In the genomic region with DNA sequence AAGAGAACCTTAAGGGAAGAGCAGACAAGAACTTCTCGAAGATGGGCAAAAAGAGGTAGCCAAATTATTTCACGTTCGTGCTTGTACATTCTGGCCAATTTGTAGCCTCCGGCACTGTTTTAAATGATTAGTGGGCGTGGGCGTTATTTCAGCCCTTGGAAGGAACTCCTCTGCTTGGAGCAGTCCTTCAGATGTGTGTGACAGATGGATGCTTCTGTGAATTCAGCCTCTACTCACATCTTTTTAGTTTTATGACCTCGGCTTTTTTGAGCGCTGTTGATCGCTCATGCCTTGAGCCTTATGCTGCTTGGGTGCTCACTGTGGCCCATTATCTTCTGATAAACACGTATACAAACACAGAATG, we compare ENCODE assay signal across 7 mouse cellular contexts. TPM values are rescaled to one million over a fixed set of nuclear protein-coding genes. Genes with fewer than 3 reads are reported as not detected.
A peak's percentile ranks its signal among the peaks of the same experiment; 100 is the strongest.
DNase-seq lines count a peak whose midpoint lies in the region; ATAC-seq lines count a peak whose summit lies in the region.

No protein-coding gene starts in this region.

- no peak for ATAC-seq in lung, embryonic 16.5 days (ENCODE audit: low read depth)
- ATAC-seq in forebrain, embryonic 11.5 days (replicated peaks; ENCODE audit: low FRiP score): peak; percentile 45
- no peak for ATAC-seq in limb, embryonic 15.5 days (ENCODE audit: insufficient number of reproducible peaks, low FRiP score, low TSS enrichment, low read depth)
- no peak for ATAC-seq in stomach, embryonic 15.5 days (ENCODE audit: insufficient read depth, low FRiP score, low read depth)

- H3K4me2 ChIP-seq in lung, embryonic 16.5 days (ENCODE audit: low read depth, low read length): peak overlapping the region; percentile 99
- peak overlapping the region; percentile 96 for H3K4me2 ChIP-seq in forebrain, embryonic 11.5 days (ENCODE audit: low read depth, low read length, severe bottlenecking)
- H3K4me2 ChIP-seq in limb, embryonic 15.5 days: peak overlapping the region; percentile 95
- peak overlapping the region; percentile 99 for H3K4me2 ChIP-seq in stomach, embryonic 15.5 days

- H3K4me1 ChIP-seq in lung, embryonic 16.5 days (replicated peaks; ENCODE audit: control insufficient read depth, insufficient read depth, low read length): peaks cover 6% of the 10 kb centered on the region
- 0 out of 2 replicates have a peak, but pooled peaks cover 3% of the 10 kb centered on the region for H3K4me1 ChIP-seq in forebrain, embryonic 11.5 days (replicated peaks; ENCODE audit: control insufficient read depth, insufficient read depth, low read length)
- H3K4me1 ChIP-seq in limb, embryonic 15.5 days: peaks cover 7% of the 10 kb centered on the region; the same call in 1 of the 2 replicates
- H3K4me1 ChIP-seq in stomach, embryonic 15.5 days: 0 out of 2 replicates have a peak, but pooled peaks cover 3% of the 10 kb centered on the region

- H3K36me3 ChIP-seq in lung, embryonic 16.5 days (ENCODE audit: control insufficient read depth, insufficient read depth, low read length): no peaks in the 10 kb centered on the region
- H3K36me3 ChIP-seq in forebrain, embryonic 11.5 days (ENCODE audit: control insufficient read depth, insufficient read depth, low read length): no peaks in the 10 kb centered on the region
- no peaks in the 10 kb centered on the region for H3K36me3 ChIP-seq in limb, embryonic 15.5 days
- H3K36me3 ChIP-seq in stomach, embryonic 15.5 days: no peaks in the 10 kb centered on the region

- peak overlapping the region; percentile 64 for H3K9ac ChIP-seq in lung, embryonic 16.5 days (ENCODE audit: low read length)
- H3K9ac ChIP-seq in forebrain, embryonic 11.5 days (ENCODE audit: low read length): peak overlapping the region; percentile 66
- H3K9ac ChIP-seq in limb, embryonic 15.5 days: peak overlapping the region; percentile 41; the same call in 1 of the 2 replicates
- H3K9ac ChIP-seq in stomach, embryonic 15.5 days: no peak overlapping the region

- no peak overlapping the region for H3K27ac ChIP-seq in lung, embryonic 16.5 days (ENCODE audit: low read length)
- no peak overlapping the region for H3K27ac ChIP-seq in forebrain, embryonic 11.5 days (ENCODE audit: low read depth, low read length)
- no peak overlapping the region for H3K27ac ChIP-seq in limb, embryonic 15.5 days
- H3K27ac ChIP-seq in stomach, embryonic 15.5 days: no peak overlapping the region

- WGBS in lung, embryonic 16.5 days: 25% methylated on average over 10 of the region's 10 CpGs
- WGBS in forebrain, embryonic 11.5 days: 27% methylated on average over 10 of the region's 10 CpGs
- 19% methylated on average over 10 of the region's 10 CpGs for WGBS in limb, embryonic 15.5 days
- 24% methylated on average over 10 of the region's 10 CpGs for WGBS in stomach, embryonic 15.5 days

- H3K27me3 ChIP-seq in lung, embryonic 16.5 days (ENCODE audit: control insufficient read depth, insufficient read depth, low read depth, low read length): no peaks in the 10 kb centered on the region
- no peaks in the 10 kb centered on the region for H3K27me3 ChIP-seq in forebrain, embryonic 11.5 days (ENCODE audit: control insufficient read depth, insufficient read depth, low read length)
- 0 out of 2 replicates have a peak, but pooled peaks cover 5% of the 10 kb centered on the region for H3K27me3 ChIP-seq in limb, embryonic 15.5 days
- no peaks in the 10 kb centered on the region for H3K27me3 ChIP-seq in stomach, embryonic 15.5 days (replicated peaks)

- H3K9me3 ChIP-seq in lung, embryonic 16.5 days (ENCODE audit: control insufficient read depth, low read length): no peaks in the 10 kb centered on the region
- no peaks in the 10 kb centered on the region for H3K9me3 ChIP-seq in forebrain, embryonic 11.5 days (ENCODE audit: control insufficient read depth, low read length)
- H3K9me3 ChIP-seq in limb, embryonic 15.5 days: no peaks in the 10 kb centered on the region
- H3K9me3 ChIP-seq in stomach, embryonic 15.5 days: no peaks in the 10 kb centered on the region

- peak overlapping the region; percentile 60 for H3K4me3 ChIP-seq in lung, embryonic 16.5 days (ENCODE audit: low read length)
- peak overlapping the region; percentile 55 for H3K4me3 ChIP-seq in forebrain, embryonic 11.5 days (ENCODE audit: low read depth, low read length)
- peak overlapping the region; percentile 56 for H3K4me3 ChIP-seq in limb, embryonic 15.5 days
- peak overlapping the region; percentile 55 for H3K4me3 ChIP-seq in stomach, embryonic 15.5 days (replicated peaks)

- DNase-seq in lung, postnatal 14 days: no peak
- DNase-seq in forebrain, embryonic 11.5 days (ENCODE audit: low spot score): no peak
- DNase-seq in adrenal gland, postnatal 36 days: no peak
- no peak for DNase-seq in left cerebral cortex, postnatal 4 days

- intact Hi-C loops in left cerebral cortex, postnatal 4 days (cut with DNase I): no loop called here

RNA-seq across cellular contexts. Expression of a gene that starts 0.8 kb away (rescaled TPM):
- polyA plus RNA-seq in lung, embryonic 16.5 days (2015; fragmentation: Nextera tagmentation; extraction: Ambion mirVana): 1.5 and 1.8 TPM in 2 replicates
- 0.97 and 1.4 TPM in 2 replicates for polyA plus RNA-seq in forebrain, embryonic 11.5 days (2014; fragmentation: Nextera tagmentation; extraction: Ambion mirVana)
- 0.77 and 2.8 TPM in 2 replicates for polyA plus RNA-seq in limb, embryonic 15.5 days (2015; fragmentation: Nextera tagmentation; extraction: Ambion mirVana)
- 2.5 and 2.9 TPM in 2 replicates for polyA plus RNA-seq in stomach, embryonic 15.5 days (2015; fragmentation: Nextera tagmentation; extraction: Ambion mirVana)
- 1,000 to 10,000 TPM; 1,841 to 2,403 TPM for total RNA-seq in adrenal gland, postnatal 36 days (2021)
- total RNA-seq in left cerebral cortex, postnatal 4 days (2021): 1 to 10 TPM; 1.3 to 2.4 TPM
